ENCODE assay signal across 9 mouse cellular contexts in the genomic region with DNA sequence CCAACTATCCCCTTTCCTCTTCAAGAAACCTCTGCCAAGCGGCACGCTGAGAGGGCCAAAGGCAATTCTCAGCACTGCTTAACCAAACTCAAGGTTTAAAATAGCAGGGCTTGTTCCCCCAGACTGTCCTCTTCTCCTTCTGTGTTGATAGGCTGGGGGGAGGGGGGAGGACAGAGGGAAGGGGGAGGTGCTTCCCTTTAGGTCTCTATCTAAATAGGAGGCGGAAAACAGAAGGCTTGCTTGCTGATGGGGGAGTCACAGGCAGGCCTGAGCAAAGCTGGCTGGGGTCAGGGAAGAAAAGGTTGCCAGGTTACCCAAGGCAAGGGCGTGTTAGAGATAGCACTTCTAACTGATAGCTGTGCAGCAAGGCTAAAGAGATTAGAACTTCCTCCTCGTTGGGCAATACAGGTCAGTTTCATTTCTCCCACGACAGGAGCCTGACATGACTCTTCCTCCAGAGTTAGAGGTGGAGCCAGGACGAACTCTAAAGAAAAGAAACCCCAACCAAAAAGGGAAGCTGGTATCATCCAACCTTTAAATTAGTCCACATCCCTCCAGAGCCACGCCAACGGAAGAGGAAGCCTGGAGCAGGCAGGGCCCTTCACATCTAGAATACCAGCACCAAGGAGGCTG. TPM values are rescaled to one million over a fixed set of nuclear protein-coding genes. Genes with fewer than 3 reads are reported as not detected.
A peak's percentile ranks its signal among the peaks of the same experiment; 100 is the strongest.
DNase-seq lines count a peak whose midpoint lies in the region; ATAC-seq and TF ChIP-seq lines count a peak whose summit lies in the region.
"Had no signal": no experiment of that assay in that cellular context is flagged by ENCODE, and none has a peak within 500 bp of the region (broad histone marks: within the 10 kb centered on the region; RNA-seq: fewer than 3 reads in every experiment).

No protein-coding gene starts in this region.

- peak; percentile 38 to 51 for DNase-seq in spleen, postnatal 36 days (ENCODE audit: low spot score in 2 of 2)
- DNase-seq in spleen, postnatal 4 days (ENCODE audit: low spot score in 2 of 2), result no peak
- peak; percentile 31 to 55 (median 43) for DNase-seq in liver, embryonic 14.5 days (ENCODE audit: low read depth in 3 of 3, low spot score in 3 of 3)
- DNase-seq in frontal cortex, postnatal 36 days (ENCODE audit: low spot score in 2 of 2), result no peak
- DNase-seq in spleen, adult 12 weeks (ENCODE audit: low spot score), result no peak
- DNase-seq in cerebellum, adult 9-10 months, result no peak

- H3K27me3 ChIP-seq in embryonic facial prominence, embryonic 15.5 days, result no peaks in the 10 kb centered on the region
- no peaks in the 10 kb centered on the region for H3K27me3 ChIP-seq in liver, embryonic 14.5 days (ENCODE audit: control insufficient read depth, insufficient read depth, low read length)
- H3K27me3 ChIP-seq: neural tube, embryonic 12.5 days had no signal

- H3K4me2 ChIP-seq in embryonic facial prominence, embryonic 15.5 days (replicated peaks), result no peak overlapping the region
- H3K4me2 ChIP-seq in liver, embryonic 14.5 days (ENCODE audit: low read depth), result peak overlapping the region; percentile 52
- H3K4me2 ChIP-seq: neural tube, embryonic 12.5 days had no signal

- H3K36me3 ChIP-seq in embryonic facial prominence, embryonic 15.5 days, result no peaks in the 10 kb centered on the region
- no peaks in the 10 kb centered on the region for H3K36me3 ChIP-seq in liver, embryonic 14.5 days (replicated peaks; ENCODE audit: control insufficient read depth, insufficient read depth, low read depth)
- H3K36me3 ChIP-seq: neural tube, embryonic 12.5 days had no signal

- peaks cover 8% of the 10 kb centered on the region; the same call in 1 of the 2 replicates for H3K4me1 ChIP-seq in embryonic facial prominence, embryonic 15.5 days
- peaks cover 20 to 52% of the 10 kb centered on the region in 2 experiments for H3K4me1 ChIP-seq in liver, embryonic 14.5 days (replicated peaks; ENCODE audit: control insufficient read depth in 2 of 2, insufficient read depth in 2 of 2, low read length in 1 of 2)

- H3K9ac ChIP-seq in embryonic facial prominence, embryonic 15.5 days, result no peak overlapping the region
- H3K9ac ChIP-seq in liver, embryonic 14.5 days (replicated peaks), result no peak overlapping the region; the same call in 1 of the 2 replicates
- H3K9ac ChIP-seq: neural tube, embryonic 12.5 days had no signal

- 45% methylated on average over 9 of the region's 9 CpGs for WGBS in embryonic facial prominence, embryonic 15.5 days
- WGBS in liver, embryonic 14.5 days (ENCODE audit: insufficient replicate concordance), result 1% methylated on average over 9 of the region's 9 CpGs

- H3K4me3 ChIP-seq in embryonic facial prominence, embryonic 15.5 days (replicated peaks), result no peak overlapping the region
- peak overlapping the region in 1 of 2 experiments; percentile 1; a peak in 1 of 4 replicates for H3K4me3 ChIP-seq in liver, embryonic 14.5 days (ENCODE audit: insufficient read depth in 1 of 2, low read depth in 2 of 2, low read length in 2 of 2)
- H3K4me3 ChIP-seq: neural tube, embryonic 12.5 days had no signal

- peak; percentile 54; the same call in 1 of the 2 replicates for TF ChIP-seq EP300 in liver, embryonic 14.5 days (IDR thresholded peaks at IDR 0.05; ENCODE audit: low read depth)

- ATAC-seq in embryonic facial prominence, embryonic 15.5 days (ENCODE audit: insufficient number of reproducible peaks, low FRiP score, low TSS enrichment, low read depth), result no peak
- peak; percentile 78 for ATAC-seq in liver, embryonic 14.5 days (ENCODE audit: insufficient read depth)
- ATAC-seq: inflammation-experienced regulatory T-cells, adult 6 months had no signal

- no peak for TF ChIP-seq CTCF in liver, embryonic 14.5 days (IDR thresholded peaks at IDR 0.05; ENCODE audit: low read depth)

- 0 out of 2 replicates have a peak overlapping the region, but pooled peaks have one; percentile 28 for H3K27ac ChIP-seq in embryonic facial prominence, embryonic 15.5 days (replicated peaks)
- no peak overlapping the region for H3K27ac ChIP-seq in liver, embryonic 14.5 days
- H3K27ac ChIP-seq: neural tube, embryonic 12.5 days had no signal

- H3K9me3 ChIP-seq in embryonic facial prominence, embryonic 15.5 days (replicated peaks), result no peaks in the 10 kb centered on the region
- H3K9me3 ChIP-seq in liver, embryonic 14.5 days (ENCODE audit: control insufficient read depth, low read length), result no peaks in the 10 kb centered on the region
- H3K9me3 ChIP-seq: neural tube, embryonic 12.5 days had no signal

RNA-seq across cellular contexts. Expression of a gene that starts 10.3 kb away (rescaled TPM):
- 19.5 and 23.2 TPM in 2 replicates for polyA plus RNA-seq in embryonic facial prominence, embryonic 15.5 days (2015; fragmentation: Nextera tagmentation; extraction: Ambion mirVana)
- polyA plus RNA-seq in liver, embryonic 14.5 days (2012; rRNA removed), result 2.4 and 3.2 TPM in 2 replicates
- polyA plus RNA-seq in liver, embryonic 14.5 days (2014; fragmentation: Nextera tagmentation; extraction: Ambion mirVana), result 2.5 and 5.6 TPM in 2 replicates

RNA-seq across cellular contexts. Expression of a gene that starts 58.8 kb away (rescaled TPM):
- polyA plus RNA-seq in embryonic facial prominence, embryonic 15.5 days (2015; fragmentation: Nextera tagmentation; extraction: Ambion mirVana), result 89.2 and 89.9 TPM in 2 replicates
- polyA plus RNA-seq in liver, embryonic 14.5 days (2012; rRNA removed), result 11.9 and 15.3 TPM in 2 replicates
- 53.5 and 56.6 TPM in 2 replicates for polyA plus RNA-seq in liver, embryonic 14.5 days (2014; fragmentation: Nextera tagmentation; extraction: Ambion mirVana)

Comparison
In these comparisons a context has a peak if more than half of its experiments do, and no peak if none do; other contexts are left out.
1. DNase-seq: peak in spleen, postnatal 36 days (2 of 2) and liver, embryonic 14.5 days (3 of 3); none in spleen, postnatal 4 days (0 of 2), frontal cortex, postnatal 36 days (0 of 2), spleen, adult 12 weeks (single experiment) and cerebellum, adult 9-10 months (single experiment).